Mouse (Mus musculus) C2C12 (cell line): ENCODE data around the gene Rtn1.

ENCODE experiments used
- CEBPB ChIP-seq: IDR thresholded peaks from one replicate; pipeline ENCODE4 v1.6.1; 2011; ENCODE audit warnings: low read depth, mild to moderate bottlenecking, control low read depth, moderate library complexity
- CTCF ChIP-seq: IDR thresholded peaks from one replicate; pipeline ENCODE4 v1.5.1; 2011; ENCODE audit not compliant: control insufficient read depth, insufficient read depth, insufficient read length
- FOSL1 ChIP-seq: IDR thresholded peaks from one replicate; pipeline ENCODE4 v1.8.0; 2011; ENCODE audit warnings: mild to moderate bottlenecking, low read length; ENCODE audit not compliant: poor library complexity, insufficient read depth, severe bottlenecking
- MAX ChIP-seq: IDR thresholded peaks from one replicate; pipeline ENCODE4 v1.6.1; 2011; ENCODE audit warnings: mild to moderate bottlenecking, control low read depth
- MYOG ChIP-seq: IDR thresholded peaks from one replicate; pipeline ENCODE4 v1.6.1; 2011; ENCODE audit not compliant: control insufficient read depth, insufficient read length; ENCODE audit errors: extremely low read depth

DNA sequence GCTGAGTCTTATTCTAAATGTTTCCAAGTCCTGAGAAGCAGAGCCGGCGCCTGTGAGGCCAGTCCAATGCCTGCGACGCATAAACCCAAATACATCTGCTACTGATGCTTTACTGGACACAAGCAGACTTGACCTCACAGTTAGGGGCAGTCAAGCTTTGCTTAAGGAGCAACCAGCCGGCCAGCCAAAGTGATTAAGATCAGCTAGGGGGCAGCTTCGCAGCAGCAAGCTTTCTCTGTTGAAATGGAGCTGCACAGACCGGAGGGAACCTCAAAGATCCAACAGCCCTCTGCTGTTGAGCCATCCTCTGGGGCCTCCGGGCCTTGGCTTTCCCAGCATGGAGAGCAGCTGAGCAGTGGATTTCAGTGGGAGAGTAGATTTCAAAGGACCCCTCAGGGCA, 107.4 kb downstream of the Rtn1 start:
- TF ChIP-seq CTCF (no peak), FOSL1 (no peak), MYOG (no peak), CEBPB (no peak), MAX (no peak)
